Mouse (Mus musculus): ENCODE results near the gene Mpdu1.

DNA sequence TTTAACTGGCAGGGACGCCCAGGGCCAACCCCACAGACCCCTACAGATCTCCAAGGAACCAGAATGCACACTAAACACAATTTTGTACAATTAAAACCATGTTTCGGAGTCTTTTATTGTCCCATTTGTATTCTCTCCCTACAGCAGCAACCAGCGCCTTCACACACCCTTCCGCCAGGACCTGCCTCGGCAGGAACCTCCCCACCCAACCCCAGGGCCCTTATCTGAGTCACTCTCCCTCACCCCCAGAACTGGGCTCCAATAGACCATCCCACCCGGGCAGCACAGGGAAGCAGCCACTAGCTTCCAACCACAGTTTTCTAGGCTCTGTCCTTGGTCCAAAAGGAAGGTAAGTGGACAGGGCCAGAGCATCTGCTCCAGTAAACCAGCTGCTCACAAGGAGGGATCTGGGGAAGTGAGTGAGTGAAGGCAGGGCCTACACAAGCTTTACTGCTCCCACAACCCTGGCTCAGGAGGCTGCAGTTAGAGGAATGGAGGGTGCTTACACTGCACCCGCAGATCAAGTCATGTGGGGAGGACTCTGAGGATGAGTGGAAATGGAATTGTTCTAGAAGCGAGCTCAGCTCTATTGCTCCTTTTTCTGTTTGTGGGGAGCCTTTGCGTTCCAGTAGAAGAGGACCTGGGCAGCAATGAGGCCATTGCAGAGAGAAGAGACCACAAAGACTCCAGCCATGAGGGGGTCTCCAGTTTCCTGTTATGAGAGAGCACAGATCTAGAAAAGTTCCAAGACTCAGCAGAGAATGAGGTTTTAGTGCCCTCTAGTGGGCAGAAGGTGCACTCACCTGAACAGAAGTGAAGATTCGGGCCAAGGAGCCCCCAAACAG, 5.6 kb downstream of the Mpdu1 start:
- TF ChIP-seq CTCF (conservative IDR thresholded peaks at IDR 0.05; ENCODE audit: insufficient read depth, insufficient read length, low read depth, low read length) = peak; percentile 71
- TF ChIP-seq POLR2A (IDR thresholded peaks at IDR 0.05; ENCODE audit: low read depth, low read length) = no peak
